Mouse (Mus musculus) embryonic fibroblast, embryonic 13.5 days (primary cell): ENCODE data around the gene Gadd45a. TPM values are rescaled to one million over a fixed set of nuclear protein-coding genes. Genes with fewer than 3 reads are reported as not detected.

Experiments used
- H3K27ac ChIP-seq: 2 replicates; pipeline ENCODE4 v1.5.1; 2012; ENCODE audit warnings: low read length, control low read depth, inconsistent platforms; ENCODE audit not compliant: insufficient read depth
- H3K4me1 ChIP-seq: 2 replicates; pipeline ENCODE4 v1.6.1; 2011; ENCODE audit warnings: low read length; ENCODE audit not compliant: control insufficient read depth, insufficient read depth
- H3K4me3 ChIP-seq: 2 replicates; pipeline ENCODE4 v1.5.1; 2011; ENCODE audit warnings: mild to moderate bottlenecking, control low read depth, low read length; ENCODE audit not compliant: insufficient read depth
- CTCF ChIP-seq: IDR thresholded peaks from 2 replicates; pipeline ENCODE4 v1.5.1; 2011; ENCODE audit warnings: mild to moderate bottlenecking, control low read depth, low read length, moderate library complexity, borderline replicate concordance; ENCODE audit not compliant: insufficient read depth
- POLR2A ChIP-seq: IDR thresholded peaks from 2 replicates; pipeline ENCODE4 v1.6.1; 2011; ENCODE audit warnings: low read depth, mild to moderate bottlenecking, control low read depth, low read length, moderate library complexity
- polyA plus RNA-seq: library from polyadenylated mRNA; stranded (reverse); fragments of >200 nt; gene quantifications from 2 replicates; pipeline ENCODE4 v1.2.4, GENCODE M21; 2011; ENCODE audit warnings: low read depth; ENCODE audit not compliant: missing spikeins, insufficient read length

The Gadd45a gene
- polyA plus RNA-seq, 1 experiment: 69.2 TPM

DNA sequence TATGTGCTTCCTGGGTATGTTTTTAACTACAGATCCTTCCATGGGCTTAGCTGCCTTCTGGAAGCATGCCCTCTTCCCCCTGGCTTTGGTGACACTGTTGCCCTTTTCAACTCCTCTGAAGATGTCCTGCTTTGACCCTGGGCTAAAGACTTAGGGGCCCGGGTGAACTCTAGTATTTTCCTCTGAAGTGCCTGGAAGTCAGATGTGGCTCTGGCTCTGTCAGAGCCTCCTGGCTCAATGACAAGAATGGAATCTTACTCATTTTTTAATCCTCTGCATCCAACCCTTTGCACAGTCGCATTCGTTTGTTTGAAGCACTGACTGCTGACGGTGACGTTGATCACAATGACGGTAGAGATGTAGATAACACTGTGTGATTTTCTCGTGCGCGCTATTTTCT, 45.0 kb downstream of the Gadd45a start:
- Histone ChIP-seq H3K27ac (peak overlapping the region; percentile 56), H3K4me3 (no peak overlapping the region), H3K4me1 (peaks cover 20% of the 10 kb centered on the region)
- TF ChIP-seq POLR2A (no peak), CTCF (no peak)

DNA sequence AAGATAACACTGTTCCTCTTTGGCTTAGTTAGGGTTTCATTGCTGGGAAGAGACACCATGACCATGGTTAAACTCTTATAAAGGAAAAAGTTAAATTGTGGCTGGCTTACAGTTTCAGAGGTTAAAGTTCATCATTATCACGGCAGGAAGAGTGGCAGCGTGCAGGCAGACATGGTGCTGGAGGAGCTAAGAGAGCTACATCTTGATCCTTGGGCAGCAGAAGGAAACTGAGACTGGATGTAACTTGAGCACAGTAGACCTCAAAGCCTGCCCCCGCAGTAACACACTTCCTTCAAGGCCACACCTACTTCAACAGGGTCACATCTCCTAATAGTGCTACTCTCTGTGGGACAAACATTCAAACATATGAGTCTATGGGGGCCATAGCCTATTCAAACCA, 47.7 kb downstream of the Gadd45a start:
- H3K4me1 ChIP-seq: peaks cover 22% of the 10 kb centered on the region
- H3K27ac ChIP-seq: no peak overlapping the region
- no peak overlapping the region for H3K4me3 ChIP-seq
- TF ChIP-seq CTCF (no peak), POLR2A (no peak)

DNA sequence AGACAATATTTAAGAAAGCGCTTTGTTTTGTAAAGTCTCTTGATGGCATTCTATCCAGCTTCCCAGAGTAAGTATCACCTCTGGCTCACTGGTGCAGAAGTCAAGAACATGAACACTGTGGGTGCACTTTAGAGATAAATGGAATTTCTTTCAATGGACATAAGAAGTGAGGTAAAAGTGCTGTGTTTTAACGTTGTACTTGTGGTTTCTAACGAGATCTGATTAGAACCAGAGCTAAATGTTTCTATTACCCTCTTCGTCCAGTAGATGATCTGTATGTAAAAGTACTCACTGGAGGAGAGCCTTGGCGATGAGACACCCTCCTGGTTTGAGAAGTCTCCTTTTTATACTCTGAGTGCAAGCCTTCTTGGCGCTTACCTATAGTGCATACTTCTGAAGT, 48.2 kb downstream of the Gadd45a start:
- Histone ChIP-seq H3K4me1 (peaks cover 25% of the 10 kb centered on the region), H3K4me3 (no peak overlapping the region), H3K27ac (no peak overlapping the region)
- TF ChIP-seq POLR2A (no peak), CTCF (no peak)

DNA sequence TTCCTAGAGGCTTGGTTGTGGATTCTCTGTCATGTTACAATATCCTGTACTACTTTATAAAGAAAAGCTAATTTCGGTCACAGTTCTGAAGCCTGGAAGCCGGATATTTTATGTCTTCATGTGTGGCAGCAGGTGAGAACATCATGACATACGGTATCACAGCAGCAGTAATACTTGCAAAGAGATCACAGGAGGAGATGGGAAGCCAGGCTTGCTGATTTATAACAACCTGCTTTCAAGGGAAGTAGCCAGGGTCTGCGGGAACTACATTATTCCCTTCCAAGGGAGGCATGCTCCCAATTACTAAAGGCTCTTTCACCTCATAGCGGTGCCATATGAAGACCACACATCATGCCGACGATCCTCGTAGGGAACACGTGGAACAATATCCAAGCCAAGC, 48.9 kb downstream of the Gadd45a start:
- peaks cover 29% of the 10 kb centered on the region for H3K4me1 ChIP-seq
- H3K27ac ChIP-seq: no peak overlapping the region; the same call in 1 of the 2 replicates
- TF ChIP-seq POLR2A: no peak
- no peak overlapping the region for H3K4me3 ChIP-seq

DNA sequence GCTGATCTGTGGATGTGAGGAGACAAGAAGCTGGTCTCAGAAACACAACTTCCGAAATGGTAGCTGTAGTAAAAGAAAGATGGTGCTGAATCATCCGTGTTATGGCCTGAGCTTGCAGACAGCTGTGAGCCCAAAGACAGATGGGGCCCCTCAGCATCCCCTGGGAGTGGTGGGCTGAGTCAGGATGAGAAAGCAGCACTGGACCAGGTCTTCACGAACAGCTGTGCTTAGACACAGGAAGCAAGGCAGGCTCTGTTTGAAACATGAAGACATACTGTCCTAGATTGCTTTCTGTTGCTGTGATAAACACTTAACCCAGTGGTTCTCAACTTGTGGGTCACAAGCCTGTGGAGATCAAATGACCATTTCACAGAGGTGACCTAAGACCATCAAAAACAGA, 49.6 kb downstream of the Gadd45a start:
- H3K27ac ChIP-seq: peak overlapping the region; percentile 79
- TF ChIP-seq POLR2A (no peak), CTCF (no peak)
- H3K4me3 ChIP-seq: no peak overlapping the region
- peaks cover 24% of the 10 kb centered on the region for H3K4me1 ChIP-seq

DNA sequence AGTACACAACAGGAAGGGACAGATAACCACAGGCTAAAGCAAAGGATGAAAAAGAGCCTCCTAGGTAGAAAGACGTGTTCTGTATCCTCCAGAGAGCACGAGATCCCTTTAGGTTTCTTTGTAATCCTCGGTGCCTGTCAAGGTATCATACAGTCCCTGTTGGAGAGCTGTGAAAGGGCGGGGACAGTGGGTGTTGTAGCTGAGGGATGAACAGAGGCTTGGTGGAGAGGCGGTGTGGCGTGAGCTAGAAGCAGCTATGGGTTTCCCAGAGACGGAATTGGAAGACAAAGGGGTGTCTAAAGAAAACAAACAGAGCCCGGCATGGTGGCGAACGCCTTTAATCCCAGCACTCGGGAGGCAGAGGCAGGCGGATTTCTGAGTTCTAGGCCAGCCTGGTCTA, 51.2 kb downstream of the Gadd45a start:
- Histone ChIP-seq H3K4me1 (peaks cover 18% of the 10 kb centered on the region), H3K27ac (no peak overlapping the region), H3K4me3 (no peak overlapping the region)
- TF ChIP-seq CTCF (no peak), POLR2A (no peak)

DNA sequence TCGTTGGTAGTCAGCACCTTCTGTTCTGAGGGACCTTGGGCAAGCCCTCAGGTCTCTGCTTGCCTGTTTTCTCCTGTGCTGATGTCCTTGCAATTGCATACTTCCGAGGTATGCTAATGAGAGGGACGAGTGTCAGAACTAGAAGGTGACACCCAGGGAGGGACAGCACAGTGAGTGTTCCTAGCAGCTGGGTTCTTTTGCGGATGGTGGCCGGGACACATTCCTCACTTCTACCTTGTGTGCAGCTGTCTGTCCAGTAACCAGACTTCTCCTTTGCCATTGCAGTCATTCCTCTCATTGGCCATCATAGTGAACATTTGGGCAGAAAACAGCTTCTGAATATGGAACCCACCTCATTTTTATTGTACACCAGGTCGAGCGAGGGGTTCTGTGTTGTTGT, 51.8 kb downstream of the Gadd45a start:
- no peak overlapping the region for H3K27ac ChIP-seq
- H3K4me1 ChIP-seq: peaks cover 18% of the 10 kb centered on the region
- TF ChIP-seq POLR2A: no peak
- no peak for TF ChIP-seq CTCF

More for the DNA sequence above, 51.8 kb downstream of the Gadd45a start:
- H3K4me3 ChIP-seq: no peak overlapping the region

Other genes starting within 250 kb of the Gadd45a start
- gene Vmn1r39, start 226.8 kb downstream of the Gadd45a start, polyA plus RNA-seq: not detected in 2 replicates
- gene Gng12, start 141.1 kb downstream of the Gadd45a start, polyA plus RNA-seq: 246 and 251 TPM in 2 replicates
- gene Serbp1, start 200.7 kb upstream of the Gadd45a start, polyA plus RNA-seq: 657 and 685 TPM in 2 replicates